Mouse (Mus musculus): Measurements from ENCODE around the gene Pin1rt1. TPM values are rescaled to one million over a fixed set of nuclear protein-coding genes. Genes with fewer than 3 reads are reported as not detected.

Gene Pin1rt1
- polyA plus RNA-seq, 1 experiment from 2014 or later, result 0.19 TPM

DNA sequence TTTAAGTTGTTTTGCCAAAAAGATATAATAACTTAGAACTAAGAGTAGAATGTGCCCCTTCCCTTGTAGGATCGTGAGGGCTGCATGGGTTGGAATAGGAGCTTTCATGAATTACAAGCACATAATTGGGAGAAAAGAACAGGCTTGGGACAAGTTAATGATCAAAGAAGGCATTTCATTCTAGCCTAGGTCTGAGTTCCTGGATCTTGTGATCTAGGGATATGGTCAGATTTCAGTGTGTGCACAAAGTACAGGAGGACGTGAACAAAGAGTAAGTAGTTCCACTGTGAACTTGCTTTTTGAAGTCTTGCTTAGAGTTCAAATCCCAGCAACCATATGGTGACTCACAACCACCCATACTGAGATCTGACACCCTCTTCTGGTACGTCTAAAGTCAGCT, 38.9 kb downstream of the Pin1rt1 start:
- Histone ChIP-seq H3K4me3 (replicated peaks; ENCODE audit: low read length) (no peak overlapping the region), H3K4me1 (ENCODE audit: control insufficient read depth, insufficient read depth, low read length) (no peaks in the 10 kb centered on the region), H3K4me2 (ENCODE audit: low read depth, low read length) (no peak overlapping the region), H3K9ac (ENCODE audit: low read length) (no peak overlapping the region), H3K27me3 (ENCODE audit: control insufficient read depth, insufficient read depth, low read length) (no peaks in the 10 kb centered on the region), H3K9me3 (replicated peaks; ENCODE audit: control insufficient read depth, low read length) (no peaks in the 10 kb centered on the region), H3K27ac (ENCODE audit: low read length) (no peak overlapping the region), H3K36me3 (ENCODE audit: control insufficient read depth, insufficient read depth, low read length) (no peaks in the 10 kb centered on the region)
- no peak for ATAC-seq (ENCODE audit: insufficient read depth, low FRiP score)
- WGBS, result 76% methylated on average over 3 of the region's 3 CpGs

DNA sequence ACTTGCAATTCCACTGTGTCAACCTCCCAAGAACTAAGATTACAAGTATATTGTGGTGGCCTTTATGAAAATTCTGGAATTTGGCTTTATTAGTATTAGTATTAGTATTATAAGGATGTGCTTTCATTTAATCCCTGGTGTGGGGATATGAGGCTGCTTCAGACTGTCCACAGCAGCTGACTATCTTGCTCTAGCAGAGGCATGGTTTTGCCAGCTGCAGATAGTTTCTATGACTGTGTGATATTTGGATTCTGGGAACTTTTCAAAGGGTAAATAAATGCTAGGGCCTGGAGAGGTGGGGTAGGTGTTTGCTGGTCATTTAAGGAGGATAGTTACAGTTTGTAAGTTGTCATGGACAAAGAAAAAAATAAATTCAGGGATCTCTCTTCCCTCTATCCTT, 44.5 kb downstream of the Pin1rt1 start:
- H3K9ac ChIP-seq (ENCODE audit: low read length), result no peak overlapping the region
- H3K4me2 ChIP-seq (ENCODE audit: low read depth, low read length), result no peak overlapping the region
- H3K4me1 ChIP-seq (ENCODE audit: control insufficient read depth, insufficient read depth, low read length), result no peaks in the 10 kb centered on the region
- no peak for ATAC-seq (ENCODE audit: insufficient read depth, low FRiP score)
- no peak overlapping the region for H3K27ac ChIP-seq (ENCODE audit: low read length)
- no peaks in the 10 kb centered on the region for H3K27me3 ChIP-seq (ENCODE audit: control insufficient read depth, insufficient read depth, low read length)
- H3K36me3 ChIP-seq (ENCODE audit: control insufficient read depth, insufficient read depth, low read length), result no peaks in the 10 kb centered on the region; the same call in 1 of the 2 replicates
- H3K9me3 ChIP-seq (replicated peaks; ENCODE audit: control insufficient read depth, low read length), result no peaks in the 10 kb centered on the region
- no peak overlapping the region for H3K4me3 ChIP-seq (replicated peaks; ENCODE audit: low read length)

DNA sequence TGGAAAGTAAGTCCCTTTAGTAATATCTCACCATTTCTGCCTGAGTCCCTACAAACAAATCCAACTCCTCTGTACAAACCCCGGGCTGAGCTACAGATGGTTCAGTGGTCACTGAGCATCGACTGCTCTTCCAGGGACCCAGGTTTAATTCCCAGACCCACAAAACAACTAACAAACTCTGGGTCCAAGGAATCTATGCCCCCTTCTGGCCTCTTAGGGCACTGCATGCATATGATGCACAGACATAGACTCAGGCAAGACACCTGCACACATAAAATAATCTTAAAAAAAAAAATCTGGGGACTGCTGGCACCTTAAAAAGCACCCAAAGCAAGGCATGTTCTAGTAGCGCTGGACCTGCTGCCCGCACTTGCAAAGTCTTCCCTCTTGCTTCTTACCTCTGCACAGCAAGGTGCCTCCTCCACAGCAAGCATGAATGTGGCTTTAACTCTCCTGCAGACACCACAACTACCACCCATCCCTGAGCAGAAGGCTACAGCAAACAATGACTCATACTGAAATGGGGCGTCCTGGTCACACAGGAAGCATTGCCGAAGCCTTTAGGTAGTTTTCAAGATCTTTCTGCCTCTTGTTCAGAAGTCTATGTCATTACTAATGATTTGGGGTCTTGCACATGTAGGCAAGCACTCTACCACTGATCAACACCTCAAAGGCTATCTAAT, 46.9 kb downstream of the Pin1rt1 start:
- Histone ChIP-seq H3K9me3 (replicated peaks; ENCODE audit: control insufficient read depth, low read length) (no peaks in the 10 kb centered on the region), H3K27me3 (ENCODE audit: control insufficient read depth, insufficient read depth, low read length) (no peaks in the 10 kb centered on the region), H3K4me3 (replicated peaks; ENCODE audit: low read length) (no peak overlapping the region), H3K9ac (ENCODE audit: low read length) (no peak overlapping the region), H3K4me2 (ENCODE audit: low read depth, low read length) (no peak overlapping the region), H3K4me1 (ENCODE audit: control insufficient read depth, insufficient read depth, low read length) (no peaks in the 10 kb centered on the region), H3K27ac (ENCODE audit: low read length) (no peak overlapping the region), H3K36me3 (ENCODE audit: control insufficient read depth, insufficient read depth, low read length) (peaks cover 11% of the 10 kb centered on the region)
- WGBS, result 76% methylated on average over 6 of the region's 6 CpGs
- ATAC-seq (ENCODE audit: insufficient read depth, low FRiP score), result no peak

Other genes with a start within 250 kb of the Pin1rt1 start
- 12.8 and 14.3 TPM in 2 replicates for gene Hipk3, start 221.9 kb downstream of the Pin1rt1 start, polyA plus RNA-seq (2015; fragmentation: Nextera tagmentation; extraction: Ambion mirVana)
- gene Cstf3, start 125.9 kb downstream of the Pin1rt1 start, polyA plus RNA-seq (2015; fragmentation: Nextera tagmentation; extraction: Ambion mirVana), result 58.3 and 61.6 TPM in 2 replicates
- gene Tcp11l1, start 4.2 kb downstream of the Pin1rt1 start, polyA plus RNA-seq (2015; fragmentation: Nextera tagmentation; extraction: Ambion mirVana), result 25.4 and 25.8 TPM in 2 replicates
- gene Depdc7, start 26.5 kb upstream of the Pin1rt1 start, polyA plus RNA-seq (2015; fragmentation: Nextera tagmentation; extraction: Ambion mirVana), result 14.1 and 14.8 TPM in 2 replicates
- gene Qser1, start 100.4 kb upstream of the Pin1rt1 start, polyA plus RNA-seq (2015; fragmentation: Nextera tagmentation; extraction: Ambion mirVana), result 7.2 TPM in 2 replicates
- 6.3 and 6.7 TPM in 2 replicates for gene Prrg4, start 133.5 kb upstream of the Pin1rt1 start, polyA plus RNA-seq (2015; fragmentation: Nextera tagmentation; extraction: Ambion mirVana)
- 5.3 and 6.4 TPM in 2 replicates for gene Ccdc73, start 151.4 kb upstream of the Pin1rt1 start, polyA plus RNA-seq (2015; fragmentation: Nextera tagmentation; extraction: Ambion mirVana)

Data from stomach, embryonic 16.5 days (tissue).